Mouse (Mus musculus) limb, embryonic 13.5 days (tissue): ENCODE results near the gene Pex7. TPM values are rescaled to one million over a fixed set of nuclear protein-coding genes. Genes with fewer than 3 reads are reported as not detected.

Experiments
- ATAC-seq: fragments of 200-750 bp; cut with Nextera tagmentation; 2 replicates; pipeline ENCODE4 v1.8.0; 2017; ENCODE audit warnings: low read depth, moderate number of reproducible peaks, moderate TSS enrichment; ENCODE audit not compliant: low FRiP score
- H3K27ac ChIP-seq: fragments of 300-500 bp; sonication (generic); 2 replicates; pipeline ENCODE4 v1.5.1; 2015; ENCODE audit warnings: inconsistent platforms, mild to moderate bottlenecking, moderate library complexity
- H3K27me3 ChIP-seq: fragments of 300-500 bp; sonication (generic); 2 replicates; pipeline ENCODE4 v1.6.1; 2015; ENCODE audit warnings: mild to moderate bottlenecking, inconsistent platforms
- H3K36me3 ChIP-seq: fragments of 300-500 bp; sonication (generic); 2 replicates; pipeline ENCODE4 v1.6.1; 2015; ENCODE audit warnings: inconsistent platforms, mild to moderate bottlenecking, moderate library complexity
- H3K4me1 ChIP-seq: fragments of 300-500 bp; sonication (generic); 2 replicates; pipeline ENCODE4 v1.6.1; 2015; ENCODE audit warnings: inconsistent platforms
- H3K4me2 ChIP-seq: fragments of 300-500 bp; sonication (generic); replicated peaks from 2 replicates; pipeline ENCODE4 v1.6.1; 2015; ENCODE audit warnings: inconsistent platforms, mild to moderate bottlenecking, moderate library complexity
- H3K4me3 ChIP-seq: fragments of 300-500 bp; sonication (generic); 2 replicates; pipeline ENCODE4 v1.5.1; 2015; ENCODE audit warnings: moderate library complexity, mild to moderate bottlenecking, inconsistent platforms
- H3K9ac ChIP-seq: fragments of 300-500 bp; sonication (generic); 2 replicates; pipeline ENCODE4 v1.6.1; 2015; ENCODE audit warnings: mild to moderate bottlenecking, inconsistent platforms
- H3K9me3 ChIP-seq: fragments of 300-500 bp; sonication (generic); 2 replicates; pipeline ENCODE4 v1.6.1; 2016; ENCODE audit warnings: inconsistent platforms
- WGBS: fragments of 180-500 bp; shearing (Covaris S2); methylation state at CpG from one replicate; pipeline ENCODE4 v1.1.7; 2015; 5-methylcytosine and 5-hydroxymethylcytosine counted together
- polyA plus RNA-seq: library from polyadenylated mRNA; unstranded; fragments of >200 nt; fragmentation: Nextera tagmentation; extraction: Ambion mirVana; gene quantifications from 2 replicates; pipeline ENCODE4 v1.2.1, GENCODE M21; 2015

Gene Pex7
- polyA plus RNA-seq, 1 experiment from 2014 or later = 20.9 TPM

GRCm38 (mm10) chr10:19818723-19819355 is 88.7 kb downstream of the Pex7 start:
- H3K36me3 ChIP-seq = no peaks in the 10 kb centered on the region
- 48% methylated on average over 16 of the region's 16 CpGs for WGBS
- ATAC-seq = no peak

GRCm38 (mm10) chr10:19815371-19815770 is 92.1 kb downstream of the Pex7 start:
- 20% methylated on average over 8 of the region's 8 CpGs for WGBS
- no peaks in the 10 kb centered on the region for H3K36me3 ChIP-seq
- ATAC-seq = no peak
- no peaks in the 10 kb centered on the region for H3K9me3 ChIP-seq
- H3K4me3 ChIP-seq = no peak overlapping the region
- H3K4me1 ChIP-seq = no peaks in the 10 kb centered on the region
- no peak overlapping the region for H3K9ac ChIP-seq
- H3K27ac ChIP-seq = no peak overlapping the region
- peaks cover 17% of the 10 kb centered on the region; the same call in 1 of the 2 replicates for H3K27me3 ChIP-seq
- no peak overlapping the region for H3K4me2 ChIP-seq

More at GRCm38 (mm10) chr10:19818723-19819355, 88.7 kb downstream of the Pex7 start:
- no peaks in the 10 kb centered on the region for H3K4me1 ChIP-seq
- H3K27me3 ChIP-seq = peaks cover 17% of the 10 kb centered on the region; the same call in 1 of the 2 replicates
- no peaks in the 10 kb centered on the region for H3K9me3 ChIP-seq
- H3K4me3 ChIP-seq = no peak overlapping the region
- H3K9ac ChIP-seq = no peak overlapping the region
- no peak overlapping the region for H3K4me2 ChIP-seq
- H3K27ac ChIP-seq = no peak overlapping the region

GRCm38 (mm10) chr10:19811436-19812172 is 95.9 kb downstream of the Pex7 start:
- Histone ChIP-seq H3K9me3 (no peaks in the 10 kb centered on the region), H3K27ac (no peak overlapping the region), H3K4me2 (no peak overlapping the region), H3K4me1 (no peaks in the 10 kb centered on the region), H3K27me3 (peaks cover 7% of the 10 kb centered on the region; the same call in 1 of the 2 replicates), H3K4me3 (no peak overlapping the region), H3K9ac (no peak overlapping the region), H3K36me3 (no peaks in the 10 kb centered on the region)
- WGBS = 55% methylated on average over 9 of the region's 9 CpGs
- no peak for ATAC-seq

- Histone ChIP-seq H3K9ac (no peak overlapping the region), H3K4me2 (no peak overlapping the region), H3K9me3 (no peaks in the 10 kb centered on the region), H3K4me3 (no peak overlapping the region), H3K4me1 (no peaks in the 10 kb centered on the region), H3K36me3 (no peaks in the 10 kb centered on the region), H3K27ac (no peak overlapping the region), H3K27me3 (no peaks in the 10 kb centered on the region)
- 85% methylated on average over 7 of the region's 7 CpGs for WGBS
- no peak for ATAC-seq
Measured at GRCm38 (mm10) chr10:19804763-19805162, 102.7 kb downstream of the Pex7 start.

Other genes starting within 250 kb of the Pex7 start
- gene Il20ra, start 195.1 kb downstream of the Pex7 start, polyA plus RNA-seq = 0.69 and 0.73 TPM in 2 replicates
- 0.82 and 1.0 TPM in 2 replicates for gene Slc35d3, start 56.2 kb downstream of the Pex7 start, polyA plus RNA-seq
- gene Map3k5, start 26.8 kb upstream of the Pex7 start, polyA plus RNA-seq = 1.2 and 2.1 TPM in 2 replicates
- gene Map7, start 240.8 kb upstream of the Pex7 start, polyA plus RNA-seq = 4.8 and 5.2 TPM in 2 replicates